Mouse (Mus musculus) layer of hippocampus, adult 18-20 months (tissue): Measurements from ENCODE around the gene Gm4884. TPM values are rescaled to one million over a fixed set of nuclear protein-coding genes. Genes with fewer than 3 reads are reported as not detected.
"Not testable (repeated sequence)": the region's sequence is repeated elsewhere in the genome, so short reads cannot be mapped to it uniquely, and the experiment has no call there.

Experiments used
- DNase-seq, 2 experiments: peaks; one replicate each; pipeline ENCODE4 v3.0.0; 2022; ENCODE audit warnings: low spot score in 2 of 2
- long read RNA-seq: library from polyadenylated mRNA; stranded (forward); transcript quantifications from one replicate; pipeline ENCODE4 v2.0.0, GENCODE M21; 2021
- total RNA-seq, 2 experiments: library from RNA; stranded (reverse); gene quantifications; 2 replicates each; pipeline ENCODE4 v1.2.3; 2021

Gene Gm4884
- not detected for total RNA-seq
- long read RNA-seq, result 0 reads

DNA sequence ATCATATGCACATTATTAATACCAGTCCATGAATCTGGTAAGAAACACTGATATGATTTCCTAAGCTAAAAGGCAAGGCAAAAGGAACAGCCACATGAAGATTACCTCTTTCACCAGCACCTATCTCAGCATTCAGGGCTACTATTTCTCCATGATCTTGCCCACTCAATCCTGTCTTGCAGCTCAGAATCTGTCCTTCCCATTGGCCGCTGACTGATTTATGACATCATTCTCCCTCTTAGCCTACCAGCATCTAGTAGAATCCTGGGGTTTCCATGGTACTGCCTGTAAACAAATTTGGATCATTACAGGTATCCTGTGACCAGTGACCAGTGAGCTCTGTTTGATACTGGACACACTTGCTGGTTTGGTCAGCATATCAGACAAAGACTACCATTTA lies at the start of gene Gm4884:
Gene Gm4884, plus strand, starts transcription at position 301 of the 400 bp plus-strand sequence.
- DNase-seq, result not testable (repeated sequence)

DNA sequence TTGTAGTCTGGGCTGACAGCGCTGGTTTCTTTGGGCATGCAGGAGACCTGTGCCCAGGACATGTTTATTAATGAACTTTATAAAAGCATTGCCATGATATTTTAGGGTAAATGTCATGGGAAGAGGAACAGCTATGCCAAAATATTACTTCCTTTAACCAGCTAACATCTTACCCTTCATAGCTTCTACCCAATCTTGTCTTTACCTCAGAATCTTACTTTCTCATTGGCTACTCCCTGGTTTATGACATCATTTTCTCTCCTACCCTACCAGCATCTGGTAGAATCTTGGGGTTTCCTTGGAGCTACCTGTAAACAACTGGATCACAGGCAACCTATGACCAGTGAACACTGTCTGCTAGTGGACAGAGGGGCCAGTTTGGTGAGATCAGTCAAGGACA lies 45.3 kb upstream of the Gm4884 start, which contains the start of gene 4930433I11Rik:
Gene 4930433I11Rik, plus strand, starts transcription at position 301 of the 400 bp plus-strand sequence.
- no peak for DNase-seq

DNA sequence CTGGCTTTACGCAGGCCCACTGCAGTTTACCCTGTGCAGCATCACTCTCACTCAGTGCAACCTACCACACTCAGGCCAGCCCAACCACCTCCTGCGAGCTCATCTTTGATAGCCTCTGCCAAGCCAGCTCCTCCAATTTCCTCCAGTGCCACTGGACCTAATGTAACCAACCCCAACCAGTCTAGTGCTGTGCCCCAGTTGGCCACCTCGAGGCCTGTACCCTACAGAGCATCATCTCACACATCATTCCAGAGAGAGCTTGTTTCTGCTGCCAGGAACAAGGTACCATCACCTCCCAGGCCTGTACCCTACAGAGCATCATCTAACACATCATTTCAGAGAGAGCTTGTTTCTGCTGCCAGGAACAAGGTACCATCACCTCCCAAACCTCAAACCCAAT lies 11.5 kb downstream of the Gm4884 start:
- DNase-seq, result not testable (repeated sequence)

Other genes with a start within 250 kb of the Gm4884 start
- 10 to 100 TPM; 69.8 to 77.5 TPM for gene Vstm2b, start 134.4 kb upstream of the Gm4884 start, total RNA-seq
- not detected for gene 4930433I11Rik, start 45.2 kb upstream of the Gm4884 start, total RNA-seq
- gene Gm5592, start 121.1 kb downstream of the Gm4884 start, total RNA-seq, result not detected